Mouse (Mus musculus) liver, adult 2 months (tissue): Measurements from ENCODE around the gene Faap20. TPM values are rescaled to one million over a fixed set of nuclear protein-coding genes. Genes with fewer than 3 reads are reported as not detected.

ENCODE experiments used
- DNase-seq: peaks from one replicate; pipeline ENCODE4 v3.0.0-alpha.2; 2011; ENCODE audit warnings: low read depth, low spot score; ENCODE audit errors: extremely low read depth
- H3K27ac ChIP-seq: fragments of 200-500 bp; replicated peaks from 2 replicates; pipeline ENCODE4 v1.5.1; 2012; ENCODE audit warnings: low read depth, mild to moderate bottlenecking, control low read depth, inconsistent platforms, low read length; ENCODE audit not compliant: insufficient read depth
- H3K27me3 ChIP-seq: fragments of 200-500 bp; 2 replicates; pipeline ENCODE4 v1.6.1; 2012; ENCODE audit warnings: mild to moderate bottlenecking, moderate library complexity, low read length, inconsistent platforms; ENCODE audit not compliant: control insufficient read depth, insufficient read depth
- H3K36me3 ChIP-seq: fragments of 200-500 bp; 2 replicates; pipeline ENCODE4 v1.6.1; 2012; ENCODE audit warnings: low read length, inconsistent platforms; ENCODE audit not compliant: control insufficient read depth, insufficient read depth
- H3K4me1 ChIP-seq: fragments of 200-500 bp; 2 replicates; pipeline ENCODE4 v1.6.1; 2011; ENCODE audit warnings: low read length; ENCODE audit not compliant: control insufficient read depth, insufficient read depth
- H3K4me3 ChIP-seq: fragments of 200-500 bp; 2 replicates; pipeline ENCODE4 v1.5.1; 2011; ENCODE audit warnings: low read depth, mild to moderate bottlenecking, control low read depth, low read length, moderate library complexity; ENCODE audit not compliant: insufficient read depth
- H3K79me2 ChIP-seq: fragments of 200-500 bp; 2 replicates; pipeline ENCODE4 v1.6.1; 2012; ENCODE audit warnings: inconsistent platforms, mild to moderate bottlenecking, low read length, moderate library complexity; ENCODE audit not compliant: control insufficient read depth, insufficient read depth
- H3K9ac ChIP-seq: fragments of 200-500 bp; 2 replicates; pipeline ENCODE4 v1.6.1; 2012; ENCODE audit warnings: low read depth, mild to moderate bottlenecking, control low read depth, inconsistent platforms, low read length
- CTCF ChIP-seq: fragments of 200-500 bp; IDR thresholded peaks from 2 replicates; pipeline ENCODE4 v1.5.1; 2011; ENCODE audit warnings: low read depth, low read length, control low read depth
- POLR2A ChIP-seq: fragments of 200-500 bp; IDR thresholded peaks from 2 replicates; pipeline ENCODE4 v1.6.1; 2011; ENCODE audit warnings: low read length, control low read depth; ENCODE audit not compliant: insufficient read depth; ENCODE audit errors: extremely low read depth
- WGBS: fragments of 180-500 bp; shearing (Covaris S2); methylation state at CpG from one replicate; pipeline ENCODE4 v1.1.7; 2018; 5-methylcytosine and 5-hydroxymethylcytosine counted together
- polyA plus RNA-seq: library from polyadenylated mRNA; depleted of rRNA; stranded (reverse); fragments of >200 nt; gene quantifications from 2 replicates; pipeline ENCODE4 v1.2.3, GENCODE M21; 2012; rRNA removed
- total RNA-seq: library from RNA; depleted of rRNA; stranded (reverse); fragments of >200 nt; gene quantifications from 2 replicates; pipeline ENCODE4 v1.2.3, GENCODE M21; 2014; rRNA removed

Gene Faap20
- total and polyA plus RNA-seq, 2 experiments, result 5.4 to 28.6 TPM

DNA sequence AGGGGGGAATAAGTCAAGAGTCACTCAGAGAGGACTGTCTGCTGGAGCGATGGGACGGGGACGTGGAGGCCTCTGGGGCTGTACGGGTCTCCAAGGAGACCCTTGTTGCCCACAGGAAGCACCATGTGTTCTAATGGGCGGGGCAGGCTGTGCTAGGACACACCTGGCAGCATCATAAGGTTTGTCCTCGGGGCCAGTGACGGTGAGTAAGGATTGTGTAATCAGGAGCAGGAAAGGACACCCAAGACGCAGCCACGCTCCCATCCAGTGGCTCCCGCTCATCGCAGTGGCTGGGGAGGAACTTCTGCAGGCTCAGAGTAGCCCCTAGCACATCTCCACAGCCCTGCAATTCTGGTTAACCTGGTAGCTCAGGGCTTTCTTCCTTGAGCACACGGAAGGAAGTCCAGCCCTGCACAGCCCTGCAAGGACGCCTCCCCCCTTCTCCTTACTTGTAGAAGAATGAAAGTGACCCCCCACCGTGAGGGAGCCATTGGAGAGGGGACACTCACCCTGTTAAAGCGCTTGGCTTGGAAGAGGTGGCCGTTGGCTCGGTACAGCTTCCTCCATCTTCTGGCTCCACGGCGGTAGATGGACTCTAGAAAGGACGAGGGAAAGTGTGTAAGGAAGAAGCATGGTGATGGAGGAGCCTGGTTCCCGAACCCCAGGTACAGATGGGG, 51.0 kb downstream of the Faap20 start:
- H3K27ac ChIP-seq, result no peak overlapping the region
- no peak overlapping the region for H3K4me3 ChIP-seq
- no peak for DNase-seq
- H3K4me1 ChIP-seq, result no peaks in the 10 kb centered on the region
- no peaks in the 10 kb centered on the region for H3K27me3 ChIP-seq
- whole genome bisulfite sequencing, result 80% methylated on average over 21 of the region's 21 CpGs
- TF ChIP-seq POLR2A (no peak), CTCF (no peak)
- H3K36me3 ChIP-seq, result no peaks in the 10 kb centered on the region
- H3K9ac ChIP-seq, result no peak overlapping the region
- H3K79me2 ChIP-seq, result no peaks in the 10 kb centered on the region

DNA sequence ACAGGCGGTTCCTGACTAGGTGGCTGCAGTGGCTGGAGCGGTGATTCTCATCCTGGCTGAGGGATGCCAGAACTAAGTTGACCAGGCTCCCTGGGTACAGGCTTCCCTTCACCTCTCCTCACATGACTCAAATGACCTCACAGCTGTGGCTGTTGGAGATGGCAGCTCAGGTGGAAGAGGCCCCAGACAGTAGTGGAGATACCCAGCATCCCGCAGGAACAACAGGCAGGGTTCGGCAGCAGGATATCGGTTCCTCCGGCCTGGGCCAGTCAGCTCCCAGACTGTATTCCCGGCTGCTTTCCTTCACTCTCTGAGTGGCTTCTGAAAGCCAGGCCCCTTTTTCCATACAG, 51.5 kb downstream of the Faap20 start:
- no peak overlapping the region for H3K4me3 ChIP-seq
- DNase-seq, result no peak
- no peak overlapping the region for H3K27ac ChIP-seq
- H3K79me2 ChIP-seq, result no peaks in the 10 kb centered on the region; the same call in 1 of the 2 replicates
- H3K36me3 ChIP-seq, result no peaks in the 10 kb centered on the region
- no peak for TF ChIP-seq POLR2A
- TF ChIP-seq CTCF, result no peak
- H3K27me3 ChIP-seq, result no peaks in the 10 kb centered on the region
- 93% methylated on average over 7 of the region's 7 CpGs for WGBS
- no peaks in the 10 kb centered on the region for H3K4me1 ChIP-seq
- H3K9ac ChIP-seq, result no peak overlapping the region

DNA sequence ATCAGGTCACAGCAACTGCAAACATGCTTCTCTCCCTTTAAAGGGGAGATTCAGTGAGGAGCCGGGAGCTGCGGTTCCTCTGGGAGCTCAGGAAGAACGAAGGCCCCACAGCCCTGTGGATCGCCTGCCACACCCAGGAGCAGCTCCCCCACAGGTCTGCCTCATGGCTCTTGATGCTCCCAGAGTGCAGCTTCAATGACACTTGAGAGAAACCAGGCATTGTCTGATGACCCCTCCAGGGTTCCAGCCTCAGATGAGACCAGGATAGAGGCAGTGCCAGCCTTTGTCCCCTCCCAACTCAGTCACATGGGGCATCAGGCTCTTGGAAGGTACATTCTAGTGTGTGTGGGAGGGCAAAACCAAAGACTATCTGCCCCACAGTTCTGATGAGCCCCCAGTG, 52.4 kb downstream of the Faap20 start:
- 76% methylated on average over 4 of the region's 4 CpGs for WGBS
- DNase-seq, result no peak
- Histone ChIP-seq H3K36me3 (no peaks in the 10 kb centered on the region), H3K4me1 (no peaks in the 10 kb centered on the region), H3K9ac (no peak overlapping the region), H3K27me3 (no peaks in the 10 kb centered on the region), H3K27ac (no peak overlapping the region), H3K79me2 (no peaks in the 10 kb centered on the region; the same call in 1 of the 2 replicates), H3K4me3 (no peak overlapping the region)
- TF ChIP-seq CTCF (no peak), POLR2A (no peak)

DNA sequence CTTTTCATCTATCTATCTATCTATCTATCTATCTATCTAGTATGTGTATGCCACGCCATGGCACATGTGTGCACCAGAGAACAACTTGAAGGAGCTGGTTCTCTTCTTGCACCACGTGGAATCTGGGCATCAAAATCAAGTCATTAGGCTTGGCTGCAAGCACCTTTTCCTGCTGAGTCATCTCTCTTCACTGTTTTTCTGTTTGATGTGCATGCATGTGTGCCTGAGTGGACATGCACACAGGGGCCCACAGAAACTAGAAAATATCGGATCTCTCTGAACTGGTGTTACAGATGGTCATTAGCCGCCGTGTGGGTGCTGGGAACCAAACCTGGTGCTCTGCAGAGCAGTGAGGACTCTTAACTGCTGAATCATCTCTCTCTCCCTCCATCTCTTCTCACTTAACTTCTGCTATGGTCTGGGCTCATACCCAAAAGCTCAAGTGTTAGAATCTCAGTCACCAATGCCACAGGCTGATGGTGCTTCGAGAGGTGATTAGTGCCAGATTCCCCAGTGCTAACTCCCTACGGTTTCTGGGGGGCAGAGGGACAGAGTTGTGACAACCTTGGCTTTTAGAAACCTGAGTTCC, 55.0 kb downstream of the Faap20 start:
- Histone ChIP-seq H3K4me1 (peaks cover 2% of the 10 kb centered on the region; the same call in 1 of the 2 replicates), H3K79me2 (no peaks in the 10 kb centered on the region; the same call in 1 of the 2 replicates), H3K27me3 (no peaks in the 10 kb centered on the region), H3K4me3 (no peak overlapping the region), H3K36me3 (no peaks in the 10 kb centered on the region), H3K9ac (no peak overlapping the region), H3K27ac (no peak overlapping the region)
- no peak for TF ChIP-seq CTCF
- no peak for TF ChIP-seq POLR2A
- WGBS, result 89% methylated on average over 7 of the region's 7 CpGs
- no peak for DNase-seq

DNA sequence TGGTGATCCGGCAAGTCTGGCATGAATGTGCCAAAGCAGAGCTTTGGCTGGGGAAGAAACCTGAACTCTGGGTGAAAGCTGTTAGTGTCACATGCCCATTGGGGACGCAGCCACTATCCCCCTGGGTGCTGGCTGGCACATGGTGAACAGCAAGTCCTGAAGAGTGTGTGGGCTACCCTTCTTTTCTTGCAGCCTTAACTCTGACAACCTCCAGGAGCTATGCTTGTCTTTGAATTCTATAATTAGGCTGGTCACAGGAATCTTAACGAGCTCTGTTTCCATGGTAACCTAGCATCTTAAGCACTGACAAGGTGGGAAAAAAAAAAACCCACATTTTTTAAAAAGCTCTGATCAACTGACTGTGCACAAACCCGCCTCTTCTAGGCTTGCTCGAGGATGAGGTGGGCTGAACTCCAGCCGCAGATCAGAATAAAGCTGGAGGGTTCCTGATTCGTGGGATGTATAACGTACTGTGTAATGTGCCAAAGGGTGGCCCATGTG, 56.0 kb downstream of the Faap20 start:
- TF ChIP-seq CTCF, result no peak
- TF ChIP-seq POLR2A, result no peak
- H3K27me3 ChIP-seq, result no peaks in the 10 kb centered on the region
- peaks cover 2% of the 10 kb centered on the region; the same call in 1 of the 2 replicates for H3K4me1 ChIP-seq
- H3K79me2 ChIP-seq, result no peaks in the 10 kb centered on the region; the same call in 1 of the 2 replicates
- H3K27ac ChIP-seq, result no peak overlapping the region
- H3K36me3 ChIP-seq, result no peaks in the 10 kb centered on the region
- no peak overlapping the region for H3K9ac ChIP-seq
- no peak for DNase-seq
- no peak overlapping the region for H3K4me3 ChIP-seq
- WGBS, result 90% methylated on average over 8 of the region's 8 CpGs

Other genes with a start within 250 kb of the Faap20 start
- gene Plch2, start 193.0 kb upstream of the Faap20 start, total RNA-seq, result 0.07 TPM in 1 of 2 replicates, not detected in the other
- gene Plch2, start 193.0 kb upstream of the Faap20 start, polyA plus RNA-seq, result 0.01 and 0.04 TPM in 2 replicates
- 3.7 and 4.5 TPM in 2 replicates for gene Pex10, start 182.8 kb upstream of the Faap20 start, total RNA-seq
- 11.2 and 13.0 TPM in 2 replicates for gene Pex10, start 182.8 kb upstream of the Faap20 start, polyA plus RNA-seq
- 128 and 135 TPM in 2 replicates for gene Rer1, start 163.4 kb upstream of the Faap20 start, total RNA-seq
- 84.3 and 92.1 TPM in 2 replicates for gene Rer1, start 163.4 kb upstream of the Faap20 start, polyA plus RNA-seq
- gene Morn1, start 163.2 kb upstream of the Faap20 start, total RNA-seq, result 2.5 and 4.2 TPM in 2 replicates
- 3.0 and 3.6 TPM in 2 replicates for gene Morn1, start 163.2 kb upstream of the Faap20 start, polyA plus RNA-seq
- 4.2 and 7.5 TPM in 2 replicates for gene Ski, start 27.2 kb upstream of the Faap20 start, total RNA-seq
- 19.3 and 19.5 TPM in 2 replicates for gene Ski, start 27.2 kb upstream of the Faap20 start, polyA plus RNA-seq
- gene Prkcz, start 111.6 kb downstream of the Faap20 start, total RNA-seq, result 13.8 and 18.3 TPM in 2 replicates
- 11.4 and 11.6 TPM in 2 replicates for gene Prkcz, start 111.6 kb downstream of the Faap20 start, polyA plus RNA-seq
- under 0.01 and 0.20 TPM in 2 replicates for gene Gabrd, start 148.3 kb downstream of the Faap20 start, total RNA-seq
- gene Gabrd, start 148.3 kb downstream of the Faap20 start, polyA plus RNA-seq, result 0.04 and 0.11 TPM in 2 replicates
- gene Cfap74, start 159.4 kb downstream of the Faap20 start, total RNA-seq, result 0.09 and 0.27 TPM in 2 replicates
- gene Cfap74, start 159.4 kb downstream of the Faap20 start, polyA plus RNA-seq, result 0.06 TPM in 2 replicates
- not detected in 2 replicates for gene Tmem52, start 219.3 kb downstream of the Faap20 start, total RNA-seq
- not detected in 2 replicates for gene Tmem52, start 219.3 kb downstream of the Faap20 start, polyA plus RNA-seq
- 26.5 and 40.1 TPM in 2 replicates for gene Gnb1, start 241.6 kb downstream of the Faap20 start, total RNA-seq
- gene Gnb1, start 241.6 kb downstream of the Faap20 start, polyA plus RNA-seq, result 140 and 143 TPM in 2 replicates